In the genomic region with DNA sequence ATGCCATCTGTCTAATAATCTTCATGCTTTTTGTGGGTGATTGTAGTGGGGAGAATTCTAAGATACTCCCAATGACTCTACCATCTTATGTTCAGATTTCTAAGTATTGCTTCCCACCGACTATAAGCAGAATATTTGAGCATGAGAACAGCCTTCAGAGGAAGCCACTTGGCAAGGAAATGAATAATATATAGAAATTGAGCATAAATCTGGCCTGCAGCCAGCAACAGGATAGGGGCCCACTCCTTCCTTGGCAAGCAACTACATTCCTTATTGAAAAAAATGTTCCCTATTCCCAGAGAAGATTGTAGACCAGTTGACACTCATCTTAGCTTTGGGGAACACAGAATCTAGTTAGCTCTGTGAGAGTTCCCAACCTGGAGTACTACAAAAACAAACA, we compare ENCODE assay signal across 17 mouse cellular contexts.
DNase-seq lines count a peak whose midpoint lies in the region; ATAC-seq and TF ChIP-seq lines count a peak whose summit lies in the region.
"Had no signal": no experiment of that assay in that cellular context is flagged by ENCODE, and none has a peak within 500 bp of the region (broad histone marks: within the 10 kb centered on the region; RNA-seq: fewer than 3 reads in every experiment).

No protein-coding gene starts in this region.

- no peaks in the 10 kb centered on the region for H3K36me3 ChIP-seq in embryonic facial prominence, embryonic 14.5 days (ENCODE audit: control insufficient read depth, insufficient read depth, low read length)
- no peaks in the 10 kb centered on the region for H3K36me3 ChIP-seq in embryonic facial prominence, embryonic 10.5 days (replicated peaks)
- H3K36me3 ChIP-seq in lung, embryonic 14.5 days (ENCODE audit: insufficient read depth), result no peaks in the 10 kb centered on the region
- no peaks in the 10 kb centered on the region for H3K36me3 ChIP-seq in kidney, embryonic 16.5 days (ENCODE audit: insufficient read depth, low read length)
- no peaks in the 10 kb centered on the region for H3K36me3 ChIP-seq in hindbrain, embryonic 14.5 days (replicated peaks; ENCODE audit: control insufficient read depth, insufficient read depth)
- H3K36me3 ChIP-seq: heart, embryonic 13.5 days; hindbrain, embryonic 10.5 days; liver, embryonic 15.5 days had no signal

- TF ChIP-seq CTCF in lung, embryonic 14.5 days (IDR thresholded peaks at IDR 0.05; ENCODE audit: low read depth), result no peak

- H3K27me3 ChIP-seq in embryonic facial prominence, embryonic 14.5 days (replicated peaks; ENCODE audit: control insufficient read depth, insufficient read depth, low read length), result no peaks in the 10 kb centered on the region
- H3K27me3 ChIP-seq in embryonic facial prominence, embryonic 10.5 days (replicated peaks; ENCODE audit: low read depth, poor library complexity, severe bottlenecking), result no peaks in the 10 kb centered on the region
- no peaks in the 10 kb centered on the region for H3K27me3 ChIP-seq in lung, embryonic 14.5 days (ENCODE audit: insufficient read depth, low read length)
- no peaks in the 10 kb centered on the region for H3K27me3 ChIP-seq in kidney, embryonic 16.5 days (ENCODE audit: insufficient read depth, low read length)
- no peaks in the 10 kb centered on the region for H3K27me3 ChIP-seq in hindbrain, embryonic 14.5 days (ENCODE audit: control insufficient read depth, insufficient read depth, low read length)
- H3K27me3 ChIP-seq: heart, embryonic 13.5 days; liver, embryonic 15.5 days; Patski had no signal

- intact Hi-C loops in left cerebral cortex, postnatal 10 days (cut with DNase I), result no loop called here

- H3K4me2 ChIP-seq in embryonic facial prominence, embryonic 14.5 days (ENCODE audit: low read depth, low read length), result no peak overlapping the region
- no peak overlapping the region for H3K4me2 ChIP-seq in lung, embryonic 14.5 days
- no peak overlapping the region for H3K4me2 ChIP-seq in kidney, embryonic 16.5 days (replicated peaks; ENCODE audit: low read depth, low read length)
- no peak overlapping the region for H3K4me2 ChIP-seq in hindbrain, embryonic 14.5 days (replicated peaks)
- H3K4me2 ChIP-seq: heart, embryonic 13.5 days; liver, embryonic 15.5 days had no signal

- H3K4me1 ChIP-seq in embryonic facial prominence, embryonic 14.5 days (ENCODE audit: control insufficient read depth, insufficient read depth, low read length), result peaks cover 7% of the 10 kb centered on the region; the same call in 1 of the 2 replicates
- no peaks in the 10 kb centered on the region for H3K4me1 ChIP-seq in embryonic facial prominence, embryonic 10.5 days
- peaks cover 14% of the 10 kb centered on the region for H3K4me1 ChIP-seq in lung, embryonic 14.5 days (ENCODE audit: insufficient read depth)
- peaks cover 4% of the 10 kb centered on the region; the same call in 1 of the 2 replicates for H3K4me1 ChIP-seq in kidney, embryonic 16.5 days (ENCODE audit: insufficient read depth, low read length)
- no peaks in the 10 kb centered on the region for H3K4me1 ChIP-seq in hindbrain, embryonic 14.5 days (replicated peaks; ENCODE audit: control insufficient read depth, insufficient read depth, low read length)
- H3K4me1 ChIP-seq: hindbrain, embryonic 10.5 days; liver, embryonic 15.5 days had no signal

- WGBS in embryonic facial prominence, embryonic 14.5 days, result 16% methylated on average over 1 of the region's 1 CpGs
- WGBS in embryonic facial prominence, embryonic 10.5 days, result 90% methylated on average over 1 of the region's 1 CpGs
- 10% methylated on average over 1 of the region's 1 CpGs for WGBS in lung, embryonic 14.5 days
- WGBS in kidney, embryonic 16.5 days, result 42% methylated on average over 1 of the region's 1 CpGs
- whole genome bisulfite sequencing in hindbrain, embryonic 14.5 days, result 66% methylated on average over 1 of the region's 1 CpGs

- H3K9ac ChIP-seq in embryonic facial prominence, embryonic 14.5 days (ENCODE audit: low read depth, low read length), result no peak overlapping the region
- H3K9ac ChIP-seq in lung, embryonic 14.5 days, result no peak overlapping the region
- H3K9ac ChIP-seq in kidney, embryonic 16.5 days (replicated peaks; ENCODE audit: low read length), result no peak overlapping the region
- H3K9ac ChIP-seq in hindbrain, embryonic 14.5 days, result no peak overlapping the region
- H3K9ac ChIP-seq: heart, embryonic 13.5 days; liver, embryonic 15.5 days had no signal

- 0 out of 2 replicates have a peak, but pooled peaks have one; percentile 33 for ATAC-seq in embryonic facial prominence, embryonic 14.5 days (ENCODE audit: low read depth)
- peak; percentile 72 for ATAC-seq in lung, embryonic 14.5 days (ENCODE audit: insufficient read depth)
- no peak; the same call in 1 of the 2 replicates for ATAC-seq in kidney, embryonic 16.5 days (ENCODE audit: low FRiP score, low TSS enrichment)
- no peak for ATAC-seq in hindbrain, embryonic 14.5 days (ENCODE audit: low FRiP score)
- ATAC-seq: Patski had no signal

- H3K4me3 ChIP-seq in embryonic facial prominence, embryonic 14.5 days (ENCODE audit: low read depth, low read length), result no peak overlapping the region
- no peak overlapping the region for H3K4me3 ChIP-seq in embryonic facial prominence, embryonic 10.5 days
- no peak overlapping the region for H3K4me3 ChIP-seq in lung, embryonic 14.5 days (ENCODE audit: low read depth, low read length)
- H3K4me3 ChIP-seq in kidney, embryonic 16.5 days (ENCODE audit: low read length), result no peak overlapping the region
- no peak overlapping the region for H3K4me3 ChIP-seq in hindbrain, embryonic 14.5 days (replicated peaks; ENCODE audit: low read length)
- H3K4me3 ChIP-seq: erythroblast, embryonic 14.5 days; heart, embryonic 13.5 days; hindbrain, embryonic 10.5 days; liver, embryonic 15.5 days had no signal

- peak; percentile 88 for DNase-seq in embryonic facial prominence, embryonic 14.5 days (ENCODE audit: low spot score)
- DNase-seq in embryonic facial prominence, embryonic 10.5 days (ENCODE audit: low spot score), result no peak
- peak; percentile 96 for DNase-seq in lung, embryonic 14.5 days
- DNase-seq in lung, postnatal 14 days, result no peak
- peak; percentile 37 to 42 for DNase-seq in left cerebral cortex, postnatal 10 days (ENCODE audit: extremely low spot score in 1 of 2, low spot score in 2 of 2)
- peak; percentile 43 for DNase-seq in right cerebral cortex, postnatal 4 days
- no peak for DNase-seq in hindbrain, embryonic 14.5 days (ENCODE audit: low spot score)
- DNase-seq: cerebellum, adult 8-10 months; gastrocnemius, postnatal 25 days; kidney, adult 8-10 months; thymus, adult 2 months had no signal

- H3K27ac ChIP-seq in embryonic facial prominence, embryonic 14.5 days (replicated peaks; ENCODE audit: low read depth, low read length), result no peak overlapping the region
- no peak overlapping the region for H3K27ac ChIP-seq in embryonic facial prominence, embryonic 10.5 days (replicated peaks)
- peak overlapping the region; percentile 73; the same call in 1 of the 2 replicates for H3K27ac ChIP-seq in lung, embryonic 14.5 days (ENCODE audit: low read depth)
- H3K27ac ChIP-seq in kidney, embryonic 16.5 days (ENCODE audit: low read length), result no peak overlapping the region
- no peak overlapping the region for H3K27ac ChIP-seq in hindbrain, embryonic 14.5 days
- H3K27ac ChIP-seq: heart, embryonic 13.5 days; hindbrain, embryonic 10.5 days; liver, embryonic 15.5 days had no signal

- H3K9me3 ChIP-seq in embryonic facial prominence, embryonic 14.5 days (ENCODE audit: control insufficient read depth, low read length), result no peaks in the 10 kb centered on the region
- H3K9me3 ChIP-seq in embryonic facial prominence, embryonic 10.5 days, result no peaks in the 10 kb centered on the region
- no peaks in the 10 kb centered on the region for H3K9me3 ChIP-seq in lung, embryonic 14.5 days (ENCODE audit: low read depth, low read length)
- no peaks in the 10 kb centered on the region for H3K9me3 ChIP-seq in kidney, embryonic 16.5 days (ENCODE audit: low read length)
- H3K9me3 ChIP-seq in hindbrain, embryonic 14.5 days (ENCODE audit: control insufficient read depth, low read length), result no peaks in the 10 kb centered on the region
- H3K9me3 ChIP-seq: heart, embryonic 13.5 days; hindbrain, embryonic 10.5 days; liver, embryonic 15.5 days had no signal

Comparison
In these comparisons a context has a peak if more than half of its experiments do, and no peak if none do; other contexts are left out.
1. DNase-seq: peak in embryonic facial prominence, embryonic 14.5 days (single experiment), lung, embryonic 14.5 days (single experiment), left cerebral cortex, postnatal 10 days (2 of 2) and right cerebral cortex, postnatal 4 days (single experiment); none in embryonic facial prominence, embryonic 10.5 days (single experiment), lung, postnatal 14 days (single experiment) and hindbrain, embryonic 14.5 days (single experiment).
2. ATAC-seq: peak in embryonic facial prominence, embryonic 14.5 days (single experiment) and lung, embryonic 14.5 days (single experiment); none in kidney, embryonic 16.5 days (single experiment) and hindbrain, embryonic 14.5 days (single experiment).